Mouse (Mus musculus): Measurements from ENCODE around the gene Rplp1. TPM values are rescaled to one million over a fixed set of nuclear protein-coding genes. Genes with fewer than 3 reads are reported as not detected.
A peak's percentile ranks its signal among the peaks of the same experiment; 100 is the strongest.

Gene Rplp1
- total RNA-seq, 2 experiments from 2014 or later = 2,039 to 2,138 TPM

GRCm38 (mm10) chr9:61914917-61915300 is 567 bp upstream of the Rplp1 start:
- no peak for DNase-seq (ENCODE audit: low spot score in 2 of 2)

GRCm38 (mm10) chr9:61911300-61912128 is 2.8 kb downstream of the Rplp1 start:
- DNase-seq (ENCODE audit: low spot score in 2 of 2) = no peak

GRCm38 (mm10) chr9:61910526-61911256 is 3.7 kb downstream of the Rplp1 start:
- no peak for DNase-seq (ENCODE audit: low spot score in 2 of 2)

- no peak for DNase-seq (ENCODE audit: low spot score in 2 of 2)
Measured at GRCm38 (mm10) chr9:61909633-61910032, 4.7 kb downstream of the Rplp1 start.

GRCm38 (mm10) chr9:61908832-61909407 is 5.4 kb downstream of the Rplp1 start:
- no peak for DNase-seq (ENCODE audit: low spot score in 2 of 2)

- no peak for DNase-seq (ENCODE audit: low spot score in 2 of 2)
Measured at GRCm38 (mm10) chr9:61908341-61908740, 6.0 kb downstream of the Rplp1 start.

GRCm38 (mm10) chr9:61907621-61908295 is 6.6 kb downstream of the Rplp1 start:
- DNase-seq (ENCODE audit: low spot score in 2 of 2) = no peak

GRCm38 (mm10) chr9:61906912-61907311 is 7.4 kb downstream of the Rplp1 start:
- peak in 1 of 2 experiments; percentile 55 for DNase-seq (ENCODE audit: low spot score in 2 of 2)

- DNase-seq (ENCODE audit: low spot score in 2 of 2) = no peak
Measured at GRCm38 (mm10) chr9:61905576-61905975, 8.8 kb downstream of the Rplp1 start.

GRCm38 (mm10) chr9:61904201-61904600 is 10.1 kb downstream of the Rplp1 start:
- DNase-seq (ENCODE audit: low spot score in 2 of 2) = no peak

GRCm38 (mm10) chr9:61902445-61902844 is 11.9 kb downstream of the Rplp1 start:
- no peak for DNase-seq (ENCODE audit: low spot score in 2 of 2)

- DNase-seq (ENCODE audit: low spot score in 2 of 2) = no peak
Measured at GRCm38 (mm10) chr9:61901574-61901973, 12.8 kb downstream of the Rplp1 start.

GRCm38 (mm10) chr9:61899804-61900203 is 14.5 kb downstream of the Rplp1 start:
- peak; percentile 76 to 79 for DNase-seq (ENCODE audit: low spot score in 2 of 2)

GRCm38 (mm10) chr9:61898401-61898800 is 15.9 kb downstream of the Rplp1 start:
- DNase-seq (ENCODE audit: low spot score in 2 of 2) = peak; percentile 81 to 85

GRCm38 (mm10) chr9:61895014-61895413 is 19.3 kb downstream of the Rplp1 start:
- no peak for DNase-seq (ENCODE audit: low spot score in 2 of 2)

- DNase-seq (ENCODE audit: low spot score in 2 of 2) = no peak
Measured at GRCm38 (mm10) chr9:61889855-61890254, 24.5 kb downstream of the Rplp1 start.

- no peak for DNase-seq (ENCODE audit: low spot score in 2 of 2)
Measured at GRCm38 (mm10) chr9:61887661-61888379, 26.5 kb downstream of the Rplp1 start.

GRCm38 (mm10) chr9:61885964-61886363 is 28.4 kb downstream of the Rplp1 start:
- no peak for DNase-seq (ENCODE audit: low spot score in 2 of 2)

GRCm38 (mm10) chr9:61884936-61885335 is 29.4 kb downstream of the Rplp1 start:
- no peak for DNase-seq (ENCODE audit: low spot score in 2 of 2)

- no peak for DNase-seq (ENCODE audit: low spot score in 2 of 2)
Measured at GRCm38 (mm10) chr9:61884375-61884774, 30.0 kb downstream of the Rplp1 start.

GRCm38 (mm10) chr9:61882179-61882578 is 32.2 kb downstream of the Rplp1 start:
- no peak for DNase-seq (ENCODE audit: low spot score in 2 of 2)

All from adrenal gland, adult 18-20 months (tissue).